In genomic region chr17:23730441-23730840, GRCm38 (mm10) we compare ENCODE assay signal across 31 mouse cellular contexts. TPM values are rescaled to one million over a fixed set of nuclear protein-coding genes. Genes with fewer than 3 reads are reported as not detected.
"Had no signal": no experiment of that assay in that cellular context is flagged by ENCODE, and none has a peak within 500 bp of the region (broad histone marks: within the 10 kb centered on the region; RNA-seq: fewer than 3 reads in every experiment).

No protein-coding gene starts in this region.

- DNase-seq: gastrocnemius, adult 2 months; gastrocnemius, postnatal 10 days; gastrocnemius, postnatal 25 days; heart, adult 18-20 months; heart, postnatal 14 days; heart, postnatal 4 days; kidney, adult 18-20 months; kidney, adult 8-10 months; kidney, postnatal 10 days; kidney, postnatal 25 days; kidney, postnatal 4 days; liver; liver, embryonic 13.5 days had no signal

- H3K27ac ChIP-seq: gastrocnemius, adult 2 months; heart, embryonic 10.5 days; heart, embryonic 15.5 days; hindbrain, embryonic 10.5 days; hindbrain, embryonic 12.5 days; hindbrain, embryonic 14.5 days; intestine, embryonic 15.5 days; layer of hippocampus, adult 2 months; left cerebral cortex, adult 2 months; limb, embryonic 10.5 days; limb, embryonic 12.5 days; liver, embryonic 13.5 days had no signal

- H3K9me3 ChIP-seq: heart, embryonic 10.5 days; heart, embryonic 12.5 days; heart, embryonic 15.5 days; hindbrain, embryonic 10.5 days; hindbrain, embryonic 12.5 days; intestine, embryonic 15.5 days; limb, embryonic 10.5 days; limb, embryonic 12.5 days; liver, embryonic 13.5 days had no signal

- H3K36me3 ChIP-seq: heart, embryonic 15.5 days; intestine, embryonic 15.5 days had no signal

- H3K27me3 ChIP-seq: heart, embryonic 15.5 days; hindbrain, embryonic 12.5 days; intestine, embryonic 15.5 days; limb, embryonic 12.5 days; liver, embryonic 13.5 days had no signal

- ATAC-seq: hindbrain, embryonic 16.5 days; inflammation-experienced regulatory T-cells, adult 6 months; intestine, embryonic 15.5 days; intestine, postnatal 0 days had no signal

- H3K4me2 ChIP-seq: heart, embryonic 12.5 days; heart, embryonic 15.5 days; hindbrain, embryonic 12.5 days; hindbrain, embryonic 14.5 days; intestine, embryonic 15.5 days; limb, embryonic 12.5 days; liver, embryonic 11.5 days; liver, embryonic 13.5 days had no signal

- H3K9ac ChIP-seq: heart, embryonic 12.5 days; heart, embryonic 15.5 days; hindbrain, embryonic 12.5 days; hindbrain, embryonic 14.5 days; intestine, embryonic 15.5 days; limb, embryonic 12.5 days; liver, embryonic 13.5 days had no signal

- H3K4me3 ChIP-seq: gastrocnemius, adult 2 months; heart, embryonic 10.5 days; heart, embryonic 12.5 days; heart, embryonic 15.5 days; hindbrain, embryonic 10.5 days; hindbrain, embryonic 12.5 days; intestine, embryonic 15.5 days; layer of hippocampus, adult 2 months; left cerebral cortex, adult 2 months; limb, embryonic 10.5 days; limb, embryonic 12.5 days; liver, embryonic 13.5 days had no signal

RNA-seq across cellular contexts. Expression of gene 1520401A03Rik, which starts 7.9 kb away (rescaled TPM):
- total RNA-seq: gastrocnemius, adult 2 months; gastrocnemius, postnatal 25 days; granulocyte monocyte progenitor cell, adult 5-6 weeks; heart, adult 18-20 months; heart, adult 8-10 months; heart, postnatal 14 days; heart, postnatal 4 days had no signal
- polyA plus RNA-seq: heart, embryonic 10.5 days; heart, embryonic 12.5 days; heart, embryonic 15.5 days; heart, postnatal 0 days; hindbrain, embryonic 10.5 days; inflammation-experienced regulatory T-cells, adult 6 months; intestine, embryonic 15.5 days; intestine, postnatal 0 days had no signal

RNA-seq across cellular contexts. Expression of gene Kremen2, which starts 15.2 kb away (rescaled TPM):
- total RNA-seq: gastrocnemius, adult 2 months; gastrocnemius, postnatal 10 days; gastrocnemius, postnatal 25 days; granulocyte monocyte progenitor cell, adult 5-6 weeks; heart, postnatal 14 days; heart, postnatal 4 days had no signal
- polyA plus RNA-seq: heart, postnatal 0 days had no signal
